Mouse (Mus musculus): ENCODE measurements around the gene Git2. TPM values are rescaled to one million over a fixed set of nuclear protein-coding genes. Genes with fewer than 3 reads are reported as not detected.

Git2 gene
- total RNA-seq, 2 experiments from 2014 or later = 20.7 to 26.7 TPM

DNA sequence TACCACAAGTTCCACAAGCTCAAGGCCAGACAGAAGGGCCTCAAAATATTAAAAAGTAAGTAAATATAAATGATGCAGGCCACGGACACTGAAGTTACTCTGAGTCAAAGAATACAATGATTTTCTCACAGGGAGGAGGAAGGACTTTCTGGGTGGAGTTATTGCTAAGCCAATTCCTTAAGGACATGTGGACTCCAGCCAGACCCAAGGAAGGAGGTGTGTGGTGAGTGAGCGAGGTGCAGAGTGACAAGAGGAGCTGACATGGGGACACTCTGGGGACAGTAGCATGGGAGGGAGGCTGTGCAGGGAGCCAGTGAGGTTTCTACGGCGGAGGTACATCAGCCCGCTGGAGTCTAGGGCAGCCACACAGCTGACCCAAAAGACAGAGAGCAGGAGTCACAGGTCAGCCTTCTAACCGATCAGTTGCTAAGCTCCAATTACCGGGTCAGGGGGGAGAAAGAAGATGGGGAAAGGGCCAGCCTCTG is 88.5 kb downstream of the Git2 start:
- no peak for DNase-seq

DNA sequence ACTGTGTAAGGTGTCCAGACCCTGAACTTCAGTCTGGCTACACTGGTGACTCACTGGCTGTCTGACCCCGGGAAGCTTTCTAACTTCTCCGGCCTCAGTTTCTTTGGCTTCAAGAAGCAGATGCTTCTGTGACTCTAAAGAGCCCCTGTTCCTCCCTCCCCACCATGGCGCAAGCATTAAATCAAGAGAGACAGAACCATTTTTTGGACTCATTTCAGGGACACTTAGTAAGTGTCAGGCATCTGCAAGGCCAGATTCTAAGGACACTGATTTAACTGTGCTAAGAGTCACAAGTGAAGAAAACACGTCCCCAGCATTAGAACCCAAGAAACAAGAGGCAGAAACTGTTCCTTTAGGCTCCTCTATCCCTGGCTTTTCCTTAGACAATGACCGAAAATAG is 89.3 kb downstream of the Git2 start:
- DNase-seq = no peak

- DNase-seq = peak in 1 of 2 experiments; percentile 38
These were observed 93.6 kb downstream of the Git2 start for GRCm38 (mm10) chr5:114681717-114682116.

DNA sequence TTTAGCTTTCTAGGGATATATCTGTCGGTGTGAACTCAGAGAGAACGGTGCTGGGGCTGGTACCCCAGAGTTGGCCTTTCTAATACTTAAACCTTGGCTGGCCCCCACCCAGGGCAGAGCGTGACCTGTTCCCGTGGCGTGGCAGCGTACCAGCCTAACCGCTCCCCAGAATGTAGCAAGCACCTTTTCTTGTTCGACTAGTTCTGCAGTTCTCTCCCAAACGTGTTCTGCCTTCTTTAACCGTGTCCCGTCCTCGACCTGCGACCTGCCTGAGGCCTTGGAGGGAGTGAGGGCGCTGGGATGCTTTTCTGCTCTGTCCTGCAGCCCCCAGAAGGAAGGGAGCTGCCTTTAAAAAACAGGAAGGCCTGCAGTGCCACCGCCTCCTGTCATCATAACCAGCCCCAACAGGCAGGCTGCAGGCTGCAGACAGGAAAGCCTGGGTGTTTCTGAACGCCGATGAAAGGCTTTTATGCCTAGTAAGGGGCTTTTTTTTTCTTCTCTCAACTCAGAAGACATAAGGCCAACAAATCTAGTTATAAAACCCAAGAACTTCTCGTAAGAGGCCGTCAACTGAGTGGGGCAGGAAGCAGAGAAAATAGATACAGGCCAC is 94.5 kb downstream of the Git2 start:
- DNase-seq = peak in 1 of 2 experiments; percentile 37

DNA sequence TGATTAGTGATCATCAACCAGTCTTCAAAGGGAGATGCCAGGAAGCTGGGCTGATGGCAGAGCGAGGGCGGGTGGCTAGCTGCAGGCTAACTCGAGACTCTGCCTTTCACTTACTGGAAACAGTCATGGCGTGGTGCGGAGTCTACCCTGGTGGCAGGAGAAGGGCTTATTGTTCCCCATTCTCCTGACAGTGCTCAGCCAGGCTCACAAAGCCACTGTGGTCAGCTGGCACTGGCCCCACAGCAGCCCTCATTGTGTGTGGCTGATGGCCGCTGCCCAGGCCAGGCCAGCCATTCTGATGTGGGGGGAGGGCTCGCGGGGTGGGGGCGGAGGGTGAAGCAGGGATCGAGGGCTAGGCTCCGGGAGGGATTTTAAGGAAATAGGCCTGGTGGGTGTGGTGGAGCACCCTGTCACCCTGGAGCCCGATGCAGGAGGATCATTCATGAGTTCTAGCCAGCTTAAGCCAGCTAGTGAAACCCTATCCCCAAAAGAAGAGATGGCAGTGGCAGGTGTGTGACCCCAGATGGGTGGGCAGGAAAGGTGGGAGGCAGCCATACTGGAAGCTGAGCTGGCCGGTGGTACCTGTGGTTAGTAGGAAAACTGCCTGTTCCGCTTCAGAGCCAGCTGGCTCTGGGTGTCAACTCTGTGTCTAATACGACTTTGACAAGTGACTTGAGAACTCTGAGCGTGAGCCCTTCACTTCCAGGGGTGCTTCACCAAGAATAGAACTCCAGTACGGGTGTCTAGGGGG is 95.3 kb downstream of the Git2 start:
- DNase-seq = no peak

Small RNA genes lying within 50 kb of the gene (microRNA-seq; reads per million reads assigned to microRNA genes)
- 0 reads per million in 2 experiments for gene Mir7028

Other genes starting within 250 kb of the Git2 start
- gene Fam222a, start 207.5 kb downstream of the Git2 start, total RNA-seq (2021) = 1 to 10 TPM; 2.6 to 3.3 TPM
- gene Trpv4, start 117.1 kb downstream of the Git2 start, total RNA-seq (2021) = 1 to 10 TPM; 5.0 to 6.4 TPM
- 10 to 100 TPM; 16.9 to 20.0 TPM for gene Gltp, start 84.5 kb downstream of the Git2 start, total RNA-seq (2021)
- 1 to 10 TPM; 4.1 to 4.6 TPM for gene Tchp, start 67.8 kb downstream of the Git2 start, total RNA-seq (2021)
- 10 to 100 TPM; 30.6 to 35.8 TPM for gene Ankrd13a, start 840 bp downstream of the Git2 start, total RNA-seq (2021)
- 1 to 10 TPM; 4.0 to 4.5 TPM for gene 1500011B03Rik, start 48.0 kb upstream of the Git2 start, total RNA-seq (2021)
- not detected for gene 4930519G04Rik, start 78.1 kb upstream of the Git2 start, total RNA-seq (2021)
- gene Gm9936, start 83.2 kb upstream of the Git2 start, total RNA-seq (2021) = not detected
- gene Oasl2, start 121.4 kb upstream of the Git2 start, total RNA-seq (2021) = 1 to 10 TPM; 5.0 TPM
- under 1 TPM; 0.39 to 0.82 TPM for gene Oasl1, start 147.7 kb upstream of the Git2 start, total RNA-seq (2021)
- 10 to 100 TPM; 25.3 to 28.0 TPM for gene 2210016L21Rik, start 166.6 kb upstream of the Git2 start, total RNA-seq (2021)
- gene Hnf1a, start 195.6 kb upstream of the Git2 start, total RNA-seq (2021) = not detected
- gene Sppl3, start 235.6 kb upstream of the Git2 start, total RNA-seq (2021) = 10 to 100 TPM; 30.1 to 32.2 TPM